Mouse (Mus musculus): ENCODE measurements around the gene Fgfrl1.
"Not testable (repeated sequence)": the region's sequence is repeated elsewhere in the genome, so short reads cannot be mapped to it uniquely, and the experiment has no call there.

Gene Fgfrl1

DNA sequence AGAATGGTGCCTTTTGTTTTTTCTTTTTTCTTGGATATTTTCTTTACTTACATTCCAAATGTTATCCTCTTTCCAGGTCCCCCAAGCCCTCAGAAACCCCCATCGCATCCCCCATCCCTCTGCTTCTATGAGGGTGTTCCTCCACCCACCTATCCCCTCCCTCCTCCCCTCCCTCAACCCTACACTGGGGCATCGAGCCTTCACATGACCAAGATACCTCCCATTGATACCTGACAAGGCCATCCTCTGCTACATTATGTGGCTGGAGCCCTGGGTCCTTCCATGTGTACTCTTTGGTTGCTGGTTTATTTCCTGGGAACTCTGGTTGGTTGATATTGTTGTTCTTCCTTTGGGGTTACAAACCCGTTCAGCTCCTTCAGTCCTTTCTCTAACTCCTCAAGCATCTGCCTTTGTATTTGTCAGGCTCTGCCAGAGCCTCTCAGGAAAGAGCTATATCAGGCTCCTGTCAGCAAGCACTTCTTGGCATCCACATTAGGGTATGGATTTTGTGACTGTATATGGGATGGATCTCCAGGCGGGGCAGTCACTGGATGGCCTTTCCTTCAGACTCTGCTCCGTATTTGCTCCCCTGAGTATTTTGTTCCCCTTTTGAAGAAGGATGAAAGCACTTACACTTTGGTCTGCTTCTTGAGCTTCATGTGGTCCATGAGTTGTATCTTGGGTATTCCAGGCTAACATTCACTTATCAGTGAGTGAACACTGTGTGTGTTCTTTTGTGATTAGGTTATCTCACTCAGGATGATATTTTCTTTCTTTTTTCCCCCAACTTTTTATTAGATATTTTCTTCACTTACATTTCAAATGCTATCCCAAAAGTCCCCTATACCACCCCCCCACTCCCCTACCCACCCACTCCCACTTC lies 58.4 kb downstream of the Fgfrl1 start:
- no peak for DNase-seq (ENCODE audit: extremely low read depth, low read depth, low spot score)

- not testable (repeated sequence) for DNase-seq (ENCODE audit: extremely low read depth, low read depth, low spot score)
Measured at GRCm38 (mm10) chr5:108751258-108751657, 59.1 kb downstream of the Fgfrl1 start.

All from fat pad, adult 2 months (tissue).